Mouse (Mus musculus): ENCODE measurements around the gene Adcy9.
A peak's percentile ranks its signal among the peaks of the same experiment; 100 is the strongest.

Adcy9 gene

DNA sequence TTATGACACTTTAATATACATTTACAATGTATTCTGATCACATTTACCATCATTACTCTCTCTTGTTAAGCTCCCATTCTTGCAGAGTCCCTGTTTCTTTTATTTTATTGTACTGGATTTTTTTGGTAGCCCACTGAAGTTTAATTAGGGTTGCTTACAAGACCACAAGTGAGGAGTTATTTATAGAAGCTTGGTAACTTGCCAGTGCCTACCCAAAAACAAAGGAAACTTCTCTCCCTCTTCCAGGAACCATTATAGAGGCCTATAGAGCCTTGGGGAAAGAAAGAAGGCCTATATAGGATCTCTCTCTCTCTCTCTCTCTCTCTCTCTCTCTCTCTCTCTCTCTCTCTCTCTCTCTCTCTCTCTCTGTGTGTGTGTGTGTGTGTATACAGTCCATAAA is 93.2 kb downstream of the Adcy9 start:
- DNase-seq (ENCODE audit: extremely low spot score, low read depth, low spot score) = no peak

DNA sequence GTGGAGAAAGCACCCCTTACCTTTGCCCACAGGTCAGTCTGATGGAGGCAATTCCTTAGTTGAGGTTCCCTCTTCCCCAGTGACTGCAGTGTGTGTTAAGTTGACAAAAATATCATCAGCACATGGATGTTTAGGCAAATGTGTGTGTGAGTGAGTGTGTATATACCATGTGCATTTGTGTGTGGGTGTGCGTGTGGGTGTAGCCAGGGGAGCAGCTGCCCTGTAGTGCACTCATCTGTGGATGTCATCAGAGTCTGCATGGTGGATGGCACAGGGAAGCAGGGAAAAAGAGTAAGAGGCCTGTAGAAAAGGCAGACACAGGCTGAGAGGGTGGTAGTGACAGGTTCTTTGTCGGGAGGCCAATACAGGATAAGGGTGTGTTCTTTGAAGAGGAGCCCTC is 94.5 kb downstream of the Adcy9 start:
- no peak for DNase-seq (ENCODE audit: extremely low spot score, low read depth, low spot score)

DNA sequence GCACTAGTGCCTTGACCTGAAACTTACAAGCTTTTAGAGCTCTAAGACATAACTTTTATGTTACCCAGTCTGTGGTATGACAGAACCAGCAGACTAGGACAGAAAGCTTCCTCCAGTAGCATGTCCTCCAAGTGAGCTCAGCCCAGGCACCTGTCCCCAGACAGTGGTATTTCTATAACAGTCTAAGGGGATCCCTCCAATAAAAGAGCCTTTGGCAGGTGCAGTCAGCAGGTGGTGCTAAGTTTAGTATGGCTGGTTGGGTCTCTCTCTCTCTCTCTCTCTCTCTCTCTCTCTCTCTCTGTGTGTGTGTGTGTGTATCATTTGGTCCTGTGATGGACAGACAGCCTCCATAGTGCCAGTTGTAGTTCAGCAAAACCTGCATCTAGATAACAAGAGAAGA is 95.3 kb downstream of the Adcy9 start:
- DNase-seq (ENCODE audit: extremely low spot score, low read depth, low spot score) = no peak

DNA sequence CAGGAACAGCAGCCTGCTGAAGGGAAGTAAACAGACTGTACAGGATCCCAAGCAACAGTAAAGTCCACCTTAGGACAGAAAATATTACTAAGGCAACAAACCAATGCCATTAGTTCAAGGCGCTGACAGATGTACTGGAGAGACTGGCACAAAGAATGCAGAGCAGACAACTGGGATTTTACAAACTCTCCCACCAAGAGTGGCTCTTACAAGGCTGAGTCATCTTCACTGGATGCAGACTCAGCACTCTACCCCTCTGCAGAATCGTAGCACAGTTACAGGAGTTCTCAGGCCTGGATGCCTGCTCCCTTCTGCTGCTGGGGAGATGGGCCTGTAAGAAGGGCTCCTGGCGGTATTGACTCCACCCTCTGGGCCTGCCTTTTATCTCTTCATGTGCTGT is 99.4 kb downstream of the Adcy9 start:
- DNase-seq (ENCODE audit: extremely low spot score, low read depth, low spot score) = no peak

DNA sequence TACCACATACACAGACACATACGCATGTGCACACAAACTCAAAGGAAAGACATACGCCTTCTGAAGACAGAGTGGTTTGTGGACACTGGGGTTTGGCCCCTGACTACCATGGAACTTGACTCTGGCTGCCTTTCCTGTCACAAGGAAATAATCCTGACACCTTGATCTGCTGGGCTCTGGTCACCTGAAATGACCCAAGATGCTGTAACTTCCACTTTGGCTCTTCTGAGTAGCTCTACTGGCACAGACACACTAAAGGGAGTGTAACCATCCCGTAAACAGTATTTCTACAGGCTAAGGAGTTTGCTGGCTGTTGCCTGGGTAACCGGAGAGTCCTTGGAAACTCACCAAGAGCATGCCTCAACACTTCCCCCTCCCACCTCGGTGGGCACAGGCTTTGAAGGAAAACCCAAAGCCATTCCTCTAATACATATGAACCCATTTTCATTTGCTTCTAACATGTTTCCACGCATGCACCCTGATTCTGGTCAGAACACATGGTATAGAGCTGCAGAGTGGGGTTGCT is 102.2 kb downstream of the Adcy9 start:
- DNase-seq (ENCODE audit: extremely low spot score, low read depth, low spot score) = no peak

DNA sequence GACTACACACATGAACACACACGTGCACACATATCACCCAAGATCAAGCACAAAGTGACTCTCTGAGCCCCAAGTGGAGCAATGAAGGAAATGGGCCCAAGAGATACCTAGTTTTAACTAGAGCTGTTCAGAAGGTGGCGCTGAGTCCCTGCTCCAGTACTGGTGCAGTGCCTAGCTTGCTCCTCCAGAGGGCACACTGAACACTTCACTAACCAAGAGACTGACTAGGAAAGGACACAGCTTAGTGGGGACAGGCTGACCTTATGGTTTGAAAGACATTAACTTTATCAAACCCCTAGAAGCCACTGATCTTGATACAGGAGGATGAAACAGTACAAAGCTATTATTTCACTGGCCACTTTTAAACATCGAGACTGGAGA is 104.2 kb downstream of the Adcy9 start:
- peak; percentile 54 for DNase-seq (ENCODE audit: extremely low spot score, low read depth, low spot score)

DNA sequence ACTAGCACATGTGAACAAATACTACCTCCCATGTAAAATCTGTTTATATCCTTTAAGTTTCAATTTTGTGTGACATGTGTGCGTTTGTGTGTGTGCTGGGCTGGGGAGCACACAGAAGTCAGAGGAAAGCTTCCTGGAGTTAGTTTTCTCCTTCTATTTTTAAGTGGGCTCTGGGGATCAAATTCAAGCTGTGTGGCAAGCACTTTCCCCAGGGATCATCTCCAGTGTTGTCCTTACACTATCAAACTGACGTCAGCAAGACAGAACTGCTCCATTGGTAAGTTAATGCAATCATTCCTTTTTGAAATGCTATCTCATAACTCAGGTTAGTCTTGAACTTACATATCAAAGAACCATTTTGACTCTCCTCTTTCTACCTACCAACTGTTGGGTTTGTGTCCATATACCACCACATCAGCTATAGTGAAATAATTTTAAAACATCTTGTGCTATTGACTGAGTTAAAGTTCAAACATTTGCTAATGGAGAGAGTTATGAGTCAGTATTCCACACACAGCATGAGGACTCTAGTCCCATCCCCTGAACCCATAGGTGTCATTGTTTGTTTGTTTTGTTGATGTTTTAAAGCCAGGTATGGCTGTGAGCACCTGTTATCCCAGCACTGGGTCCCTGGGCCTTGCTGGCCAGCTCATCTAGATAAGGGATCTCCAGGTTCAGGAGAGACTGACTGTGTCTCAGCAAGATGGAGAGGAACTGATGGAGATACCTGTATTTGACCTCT is 104.8 kb downstream of the Adcy9 start:
- no peak for DNase-seq (ENCODE audit: extremely low spot score, low read depth, low spot score)

DNA sequence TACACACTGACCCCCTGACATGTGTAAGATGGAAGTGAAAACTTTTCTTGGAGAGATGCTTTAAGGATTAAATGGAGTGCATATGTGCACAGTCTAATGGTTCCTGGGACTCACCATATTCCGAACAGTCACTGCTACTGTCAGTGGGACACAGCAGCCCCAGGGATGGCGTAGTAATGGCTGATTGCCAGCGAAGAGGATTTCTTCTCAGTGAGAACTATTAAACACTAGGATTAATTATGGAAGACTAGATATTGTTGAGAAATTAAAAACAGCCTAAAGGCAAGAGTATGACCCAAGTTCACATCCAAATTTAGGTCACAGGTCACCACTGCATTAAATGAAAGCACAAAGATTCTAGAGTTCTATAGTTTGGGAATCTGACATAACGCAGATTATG is 105.4 kb downstream of the Adcy9 start:
- DNase-seq (ENCODE audit: extremely low spot score, low read depth, low spot score) = no peak

DNA sequence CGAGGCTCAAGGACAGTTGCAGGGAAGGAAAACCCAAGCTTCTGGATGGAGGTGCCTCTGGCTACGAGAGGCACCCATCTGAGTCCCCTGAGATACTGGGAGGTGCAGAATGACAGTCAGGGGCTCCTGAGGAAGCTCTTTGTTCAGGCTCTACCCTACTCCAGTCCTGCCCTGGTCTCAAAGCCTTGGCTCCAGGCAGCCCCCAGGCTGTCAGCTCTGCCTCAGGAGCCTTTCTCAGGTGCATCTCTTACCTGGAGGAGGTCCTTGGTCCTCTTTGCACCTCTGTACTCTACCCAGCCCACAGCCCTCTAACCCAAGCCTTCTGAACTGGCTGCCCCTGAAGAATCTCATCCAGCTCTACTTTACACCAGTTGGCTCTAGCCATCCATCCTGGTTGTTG is 108.3 kb downstream of the Adcy9 start:
- DNase-seq (ENCODE audit: extremely low spot score, low read depth, low spot score) = no peak

DNA sequence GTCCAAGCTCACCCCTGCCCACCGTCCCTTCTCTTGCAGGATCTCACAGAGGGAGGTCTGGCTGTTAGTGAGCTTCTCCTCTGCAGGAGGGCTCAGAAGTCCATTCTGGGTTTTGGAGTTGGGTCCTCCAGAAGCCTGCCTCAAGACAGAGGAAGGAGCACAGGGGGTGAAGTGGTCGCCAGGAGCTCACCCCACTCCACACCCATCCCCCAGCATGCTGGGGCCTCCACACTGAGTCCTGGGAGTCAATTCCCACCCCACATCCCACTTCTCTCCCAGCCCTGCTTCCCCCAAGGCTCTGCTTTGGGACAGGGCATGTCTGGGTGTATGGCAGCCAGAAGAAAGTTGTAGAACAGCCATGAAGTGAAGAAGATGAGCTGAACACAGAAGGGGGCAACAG is 108.7 kb downstream of the Adcy9 start:
- no peak for DNase-seq (ENCODE audit: extremely low spot score, low read depth, low spot score)

DNA sequence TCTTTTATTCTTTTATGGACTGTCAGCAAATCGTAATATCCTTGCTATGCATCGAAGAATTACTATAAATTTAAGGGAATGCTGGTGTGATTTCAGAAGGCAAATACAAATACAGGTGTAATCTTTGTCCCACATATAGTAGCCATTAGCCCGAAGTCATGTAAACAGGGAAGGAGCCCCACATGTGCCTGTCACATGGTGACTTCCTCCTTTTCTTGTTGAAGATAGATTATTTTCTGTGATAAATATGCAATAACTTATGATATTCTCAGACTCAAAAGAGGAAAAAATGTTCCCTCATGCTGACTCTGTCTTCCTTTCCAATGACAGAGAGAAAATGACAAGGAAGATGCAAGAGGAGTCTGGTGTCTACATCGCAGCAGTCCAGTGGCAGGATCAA is 112.5 kb downstream of the Adcy9 start:
- no peak for DNase-seq (ENCODE audit: extremely low spot score, low read depth, low spot score)

DNA sequence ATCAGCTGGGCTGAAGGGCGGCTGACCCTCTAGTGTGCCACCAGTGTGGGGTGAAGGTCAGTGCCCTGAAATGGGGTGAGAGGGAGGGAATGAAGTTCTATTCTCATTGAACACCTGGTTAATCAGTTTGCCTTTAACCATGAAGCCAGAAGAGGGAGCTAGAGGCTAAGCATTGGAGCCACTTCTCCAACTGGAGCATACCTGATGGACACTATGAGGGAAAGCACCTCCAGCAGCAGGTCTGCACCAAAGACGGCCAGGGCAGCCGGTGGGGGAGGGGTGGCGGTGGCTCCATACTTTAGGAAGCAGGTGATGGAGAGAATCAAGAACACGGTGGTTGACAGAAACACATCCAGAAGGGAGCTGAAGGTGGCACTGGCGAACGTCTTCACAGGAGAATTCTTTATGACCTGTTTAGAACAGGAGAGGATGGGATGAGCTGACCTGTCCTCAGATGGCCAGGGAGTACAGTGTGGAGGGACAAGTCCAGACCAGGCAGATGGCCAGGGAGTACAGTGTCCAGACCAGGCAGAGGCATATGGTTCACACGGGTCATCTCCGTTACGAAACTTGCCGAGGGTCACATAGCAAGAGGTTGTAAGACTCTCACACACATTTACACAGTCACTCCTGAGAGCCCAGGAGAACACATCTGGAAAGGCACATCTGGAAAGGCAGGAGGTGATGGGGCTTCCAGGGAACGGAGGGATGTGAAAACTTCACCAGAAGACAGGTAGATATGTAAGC is 115.9 kb downstream of the Adcy9 start:
- no peak for DNase-seq (ENCODE audit: extremely low spot score, low read depth, low spot score)

DNA sequence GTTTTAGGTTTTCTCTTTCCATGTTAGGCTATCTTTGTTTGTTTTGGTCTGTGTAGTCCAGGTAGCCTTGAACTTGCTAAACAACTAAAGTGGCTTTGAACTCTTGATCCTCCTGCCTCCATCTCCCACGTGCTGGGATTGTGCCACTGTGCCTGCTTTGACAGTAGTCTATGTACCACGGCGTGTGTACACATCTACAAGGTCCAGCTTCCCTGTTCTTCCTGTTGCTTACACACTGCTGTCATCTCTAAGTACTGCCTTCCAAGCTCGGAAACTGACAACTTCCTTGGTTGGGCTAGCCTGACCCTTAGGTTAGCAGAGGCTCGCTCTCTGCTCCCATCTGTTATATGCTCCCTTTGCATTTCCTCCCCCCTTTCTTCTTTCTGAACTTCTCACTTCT is 116.7 kb downstream of the Adcy9 start:
- DNase-seq (ENCODE audit: extremely low spot score, low read depth, low spot score) = no peak

DNA sequence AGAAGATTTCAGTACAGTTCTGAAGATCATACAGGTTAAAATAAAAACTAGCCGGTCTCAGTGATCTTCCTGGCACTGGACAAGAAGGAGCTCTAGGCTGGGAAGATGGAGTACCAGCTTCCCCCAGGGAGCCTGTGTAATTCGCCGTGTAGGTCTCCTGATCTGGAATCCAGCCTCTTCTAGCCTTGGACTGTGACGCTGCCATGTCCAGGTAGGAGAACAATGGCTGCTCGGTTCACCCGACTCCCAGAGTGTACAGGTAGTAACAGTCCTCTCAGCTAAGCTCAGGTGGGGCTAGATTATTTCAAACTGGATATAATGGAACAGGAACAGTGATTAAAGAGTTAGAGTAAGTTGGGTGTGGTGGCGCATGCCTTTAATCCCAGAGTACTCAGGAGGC is 120.0 kb downstream of the Adcy9 start:
- no peak for DNase-seq (ENCODE audit: extremely low spot score, low read depth, low spot score)

DNA sequence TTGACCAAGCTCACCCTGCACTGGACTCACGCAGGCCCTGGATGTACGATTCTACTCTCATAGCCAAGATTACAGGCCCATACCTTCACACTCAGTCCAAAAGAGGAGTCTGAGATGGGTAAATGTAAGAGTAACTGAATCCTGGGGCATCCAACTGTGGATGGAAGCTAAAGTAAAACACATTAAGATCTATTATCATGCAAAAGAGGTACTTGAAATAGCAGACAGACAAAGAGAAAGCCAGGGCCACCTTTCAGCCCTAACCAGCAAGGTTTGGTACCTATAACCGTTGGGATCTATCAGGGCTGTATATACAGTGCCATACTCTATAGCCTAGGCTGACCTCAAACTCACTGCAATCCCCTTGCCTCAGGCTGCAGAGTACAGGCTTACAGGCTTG is 127.0 kb downstream of the Adcy9 start:
- DNase-seq (ENCODE audit: extremely low spot score, low read depth, low spot score) = no peak

DNA sequence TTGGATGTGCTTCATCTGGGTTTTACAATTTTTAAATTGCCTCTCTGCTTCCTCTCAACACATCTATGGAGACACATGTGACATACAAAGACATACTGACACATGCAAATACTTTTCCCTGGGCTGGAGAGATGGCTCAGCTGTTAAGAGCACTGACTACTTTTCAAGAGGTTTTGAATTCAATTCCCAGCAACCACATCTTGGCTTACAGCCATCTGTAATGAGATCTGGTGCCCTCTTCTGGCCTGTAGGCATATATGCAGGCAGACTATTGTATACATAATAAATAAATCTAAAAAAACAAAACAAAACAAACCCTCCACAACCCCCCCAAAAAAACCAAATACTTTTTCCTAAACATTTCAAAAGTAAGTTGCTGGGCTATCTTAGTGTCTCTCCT is 130.8 kb downstream of the Adcy9 start:
- no peak for DNase-seq (ENCODE audit: extremely low spot score, low read depth, low spot score)

DNA sequence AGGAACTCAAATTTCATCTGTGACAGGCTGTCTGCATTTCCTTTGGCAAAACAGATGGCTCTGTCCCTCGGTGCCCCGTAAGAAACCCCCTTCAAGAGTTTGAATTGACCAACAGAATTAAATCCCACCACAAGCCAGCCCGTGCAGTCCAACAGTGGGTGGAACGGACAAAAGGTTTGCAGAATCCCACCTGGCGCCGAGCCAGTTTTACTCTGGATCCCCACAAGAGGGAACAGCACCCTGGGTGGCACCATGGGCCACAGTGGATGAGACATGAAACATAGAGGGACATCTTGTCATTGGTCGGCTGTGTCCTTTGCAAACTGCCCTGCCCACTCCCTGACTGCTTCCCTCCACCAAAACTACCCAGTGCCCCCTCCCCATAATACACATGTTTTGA is 133.7 kb downstream of the Adcy9 start:
- DNase-seq (ENCODE audit: extremely low spot score, low read depth, low spot score) = no peak

DNA sequence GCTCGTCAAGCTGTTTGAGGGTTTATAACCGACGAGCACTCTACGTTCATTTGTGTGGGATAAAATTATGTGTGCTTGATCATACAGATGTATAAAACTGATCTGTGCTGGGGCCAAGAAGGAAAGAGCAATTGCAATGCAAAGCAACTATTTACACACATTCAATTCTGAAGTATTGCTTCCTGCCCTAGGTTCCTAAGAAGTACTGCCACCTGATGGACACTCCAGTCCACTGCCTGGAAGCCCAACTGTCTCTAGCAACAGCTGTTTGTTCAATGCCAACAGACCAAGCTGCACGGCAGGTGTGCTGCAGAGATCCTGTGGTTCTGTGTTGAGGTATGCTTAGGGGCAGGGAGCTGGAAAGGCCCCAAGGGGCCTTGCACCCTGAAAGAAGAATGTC is 135.0 kb downstream of the Adcy9 start:
- no peak for DNase-seq (ENCODE audit: extremely low spot score, low read depth, low spot score)

DNA sequence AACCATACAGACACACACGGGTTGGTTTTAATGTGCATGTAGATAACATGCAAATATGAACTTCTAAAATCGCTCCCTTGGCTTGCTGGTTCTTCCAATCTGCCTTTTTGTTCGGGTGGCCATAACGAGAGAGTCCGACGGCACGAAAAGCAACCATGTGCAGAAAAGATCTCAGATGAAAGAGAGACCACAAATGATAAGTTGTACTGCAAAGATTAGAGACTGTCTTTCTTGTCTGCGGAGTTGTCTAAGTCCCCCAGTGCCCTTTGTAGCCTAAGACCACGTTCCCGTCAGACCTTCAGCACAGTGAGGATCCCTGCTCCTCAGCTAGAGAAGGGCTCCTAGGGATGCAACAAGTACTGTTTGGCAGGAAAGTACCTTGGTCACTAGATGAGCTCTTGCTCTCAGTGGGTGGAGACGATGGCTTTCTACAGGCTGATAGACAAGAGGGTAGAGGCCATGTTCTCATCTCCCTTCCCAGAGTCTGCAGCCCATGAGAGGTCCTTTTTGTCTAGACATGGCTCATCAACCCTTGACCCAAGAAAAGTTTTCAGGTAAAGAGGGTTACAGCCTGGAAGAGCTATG is 136.9 kb downstream of the Adcy9 start:
- no peak for DNase-seq (ENCODE audit: extremely low spot score, low read depth, low spot score)

DNA sequence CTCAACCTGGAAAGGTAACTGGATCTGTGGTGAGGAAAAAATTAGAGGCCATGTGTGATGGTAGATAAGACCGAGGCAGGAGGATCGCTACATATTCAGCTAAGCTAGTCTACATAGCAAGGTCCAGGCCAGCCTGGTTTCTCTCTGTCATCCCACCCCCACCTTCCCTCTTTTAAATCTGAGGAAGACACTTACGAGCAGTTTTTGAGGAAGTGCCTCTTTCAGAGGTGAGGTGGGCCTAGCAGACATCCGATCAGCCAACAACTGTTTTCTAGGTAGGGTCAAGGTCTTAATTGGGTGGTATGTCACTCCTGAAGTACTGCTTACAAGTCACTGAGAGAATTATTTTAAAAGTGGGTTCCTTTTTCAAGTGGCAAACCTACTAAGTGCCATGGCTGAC is 138.8 kb downstream of the Adcy9 start:
- DNase-seq (ENCODE audit: extremely low spot score, low read depth, low spot score) = no peak

DNA sequence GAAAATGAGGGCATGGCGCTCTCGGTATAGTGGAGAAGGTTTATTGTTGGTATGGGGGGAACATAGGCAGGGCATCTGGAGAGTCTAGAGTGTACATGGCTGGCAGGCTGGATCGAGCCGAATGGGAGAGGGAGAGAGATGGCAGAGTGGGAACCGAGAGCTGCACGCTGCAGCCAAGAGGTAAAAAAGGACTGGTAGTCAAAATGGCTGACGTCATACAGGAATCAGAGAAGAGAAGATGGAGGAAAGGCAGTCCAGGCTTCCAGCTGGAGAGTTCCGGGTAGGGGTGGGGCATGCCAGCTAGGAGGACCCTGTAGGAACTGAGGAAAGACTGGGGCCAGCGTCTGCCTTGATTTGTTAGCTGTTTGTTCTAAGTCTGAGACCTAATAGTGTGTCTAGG is 139.3 kb downstream of the Adcy9 start:
- DNase-seq (ENCODE audit: extremely low spot score, low read depth, low spot score) = no peak

DNA sequence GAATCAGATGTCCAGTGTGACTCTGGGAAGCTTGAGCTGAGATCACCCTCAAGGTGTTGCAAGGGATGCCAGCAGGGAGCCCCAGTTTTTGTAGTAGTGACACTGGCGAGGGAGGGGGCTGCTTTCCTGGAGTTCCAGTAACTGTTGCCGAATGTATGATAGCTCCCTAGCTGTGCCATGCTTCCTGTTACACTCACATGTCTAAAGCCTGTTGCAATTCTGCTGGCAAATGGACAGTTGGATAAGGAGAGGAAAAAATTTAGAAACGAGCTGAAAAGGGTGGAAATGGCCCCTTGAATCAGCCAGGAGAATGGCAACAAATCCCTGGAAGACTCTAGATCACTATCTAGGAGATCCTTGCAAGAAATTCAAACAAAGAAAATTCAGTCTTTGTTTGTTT is 140.7 kb downstream of the Adcy9 start:
- no peak for DNase-seq (ENCODE audit: extremely low spot score, low read depth, low spot score)
